Mouse (Mus musculus) gastrocnemius, postnatal 10 days (tissue): ENCODE results near the gene Dtnb. TPM values are rescaled to one million over a fixed set of nuclear protein-coding genes. Genes with fewer than 3 reads are reported as not detected.

Source experiments
- DNase-seq: peaks from one replicate; pipeline ENCODE4 v3.0.0; 2021; ENCODE audit warnings: mixed read lengths
- total RNA-seq, 2 experiments: library from RNA; stranded (reverse); gene quantifications; 2 replicates each; pipeline ENCODE4 v1.2.3; 2021

The Dtnb gene
- total RNA-seq, 2 experiments from 2014 or later: 4.9 to 8.4 TPM

- no peak for DNase-seq
Measured at GRCm38 (mm10) chr12:3733328-3733727, 161.1 kb downstream of the Dtnb start.

GRCm38 (mm10) chr12:3737009-3737408, 164.8 kb downstream of the Dtnb start:
- no peak for DNase-seq

- no peak for DNase-seq
Measured at GRCm38 (mm10) chr12:3738741-3739529, 166.8 kb downstream of the Dtnb start.

- DNase-seq: no peak
Measured at GRCm38 (mm10) chr12:3739749-3740704, 167.8 kb downstream of the Dtnb start.

- DNase-seq: no peak
Measured at GRCm38 (mm10) chr12:3740705-3741081, 168.5 kb downstream of the Dtnb start.

- DNase-seq: peak; percentile 46
Measured at GRCm38 (mm10) chr12:3745432-3746105, 173.4 kb downstream of the Dtnb start.

- no peak for DNase-seq
Measured at GRCm38 (mm10) chr12:3746369-3746768, 174.2 kb downstream of the Dtnb start.

GRCm38 (mm10) chr12:3747583-3747982, 175.4 kb downstream of the Dtnb start:
- DNase-seq: no peak

GRCm38 (mm10) chr12:3755522-3755921, 183.3 kb downstream of the Dtnb start:
- no peak for DNase-seq

- no peak for DNase-seq
Measured at GRCm38 (mm10) chr12:3756216-3756615, 184.0 kb downstream of the Dtnb start.

GRCm38 (mm10) chr12:3758127-3758526, 185.9 kb downstream of the Dtnb start:
- no peak for DNase-seq

- DNase-seq: peak; percentile 34
Measured at GRCm38 (mm10) chr12:3759419-3759818, 187.2 kb downstream of the Dtnb start.

- DNase-seq: no peak
Measured at GRCm38 (mm10) chr12:3760876-3761590, 188.9 kb downstream of the Dtnb start.

- DNase-seq: no peak
Measured at GRCm38 (mm10) chr12:3761591-3762295, 189.6 kb downstream of the Dtnb start.

- DNase-seq: no peak
Measured at GRCm38 (mm10) chr12:3764191-3764804, 192.1 kb downstream of the Dtnb start.

- no peak for DNase-seq
Measured at GRCm38 (mm10) chr12:3767360-3767759, 195.2 kb downstream of the Dtnb start.

GRCm38 (mm10) chr12:3768391-3768790, 196.2 kb downstream of the Dtnb start:
- DNase-seq: no peak

- DNase-seq: no peak
Measured at GRCm38 (mm10) chr12:3770546-3770945, 198.4 kb downstream of the Dtnb start.

GRCm38 (mm10) chr12:3771080-3771479, 198.9 kb downstream of the Dtnb start:
- DNase-seq: no peak

GRCm38 (mm10) chr12:3773643-3774042, 201.5 kb downstream of the Dtnb start:
- no peak for DNase-seq

- no peak for DNase-seq
Measured at GRCm38 (mm10) chr12:3776015-3776414, 203.8 kb downstream of the Dtnb start.
